Mouse (Mus musculus) lung, postnatal 0 days (tissue): ENCODE measurements around the gene Wdr75. TPM values are rescaled to one million over a fixed set of nuclear protein-coding genes. Genes with fewer than 3 reads are reported as not detected.
A peak's percentile ranks its signal among the peaks of the same experiment; 100 is the strongest.

Experiments used
- ATAC-seq: fragments of 200-750 bp; cut with Nextera tagmentation; 2 replicates; pipeline ENCODE4 v1.8.0; 2017; ENCODE audit warnings: moderate library complexity
- DNase-seq: peaks from one replicate; pipeline ENCODE4 v3.0.0-alpha.2; 2016; ENCODE audit warnings: low spot score
- H3K27ac ChIP-seq: fragments of 300-500 bp; sonication (generic); 2 replicates; pipeline ENCODE4 v1.5.1; 2014; ENCODE audit warnings: antibody characterized with exemption, mild to moderate bottlenecking, low read length, mixed read lengths
- H3K27me3 ChIP-seq: fragments of 300-500 bp; sonication (generic); replicated peaks from 2 replicates; pipeline ENCODE4 v1.6.1; 2014; ENCODE audit warnings: low read length, mixed read lengths; ENCODE audit not compliant: insufficient read depth
- H3K36me3 ChIP-seq: fragments of 300-500 bp; sonication (generic); 2 replicates; pipeline ENCODE4 v1.6.1; 2014; ENCODE audit warnings: low read length, mixed read lengths; ENCODE audit not compliant: insufficient read depth
- H3K4me1 ChIP-seq: fragments of 300-500 bp; sonication (generic); 2 replicates; pipeline ENCODE4 v1.6.1; 2014; ENCODE audit warnings: antibody characterized with exemption, low read depth, low read length, mixed read lengths; ENCODE audit not compliant: insufficient read depth
- H3K4me2 ChIP-seq: fragments of 300-500 bp; sonication (generic); replicated peaks from 2 replicates; pipeline ENCODE4 v1.6.1; 2014; ENCODE audit warnings: low read depth, mild to moderate bottlenecking, low read length, moderate library complexity, mixed read lengths
- H3K4me3 ChIP-seq: fragments of 300-500 bp; sonication (generic); 2 replicates; pipeline ENCODE4 v1.5.1; 2014; ENCODE audit warnings: low read depth, low read length
- H3K9ac ChIP-seq: fragments of 300-500 bp; sonication (generic); replicated peaks from 2 replicates; pipeline ENCODE4 v1.6.1; 2014; ENCODE audit warnings: low read depth, mild to moderate bottlenecking
- H3K9me3 ChIP-seq: fragments of 300-500 bp; sonication (generic); 2 replicates; pipeline ENCODE4 v1.6.1; 2016; ENCODE audit warnings: low read length, mixed read lengths
- CTCF ChIP-seq: IDR thresholded peaks from 2 replicates; pipeline ENCODE4 v1.5.1; 2016; ENCODE audit warnings: antibody characterized with exemption, mild to moderate bottlenecking
- EP300 ChIP-seq: IDR thresholded peaks from 2 replicates; pipeline ENCODE4 v1.6.1; 2016; ENCODE audit warnings: antibody characterized with exemption, mild to moderate bottlenecking, control low read depth
- WGBS: fragments of 180-500 bp; shearing (Covaris S2); extraction: QIAGEN DNeasy Blood & Tissue Kit; methylation state at CpG from one replicate; pipeline ENCODE4 v1.1.7; 2014; 5-methylcytosine and 5-hydroxymethylcytosine counted together
- polyA plus RNA-seq: library from polyadenylated mRNA; unstranded; fragments of >200 nt; fragmentation: Nextera tagmentation; extraction: Ambion mirVana; gene quantifications from 2 replicates; pipeline ENCODE4 v1.2.1, GENCODE M21; 2015

Wdr75 gene
- polyA plus RNA-seq, 1 experiment from 2014 or later = 29.3 TPM

DNA sequence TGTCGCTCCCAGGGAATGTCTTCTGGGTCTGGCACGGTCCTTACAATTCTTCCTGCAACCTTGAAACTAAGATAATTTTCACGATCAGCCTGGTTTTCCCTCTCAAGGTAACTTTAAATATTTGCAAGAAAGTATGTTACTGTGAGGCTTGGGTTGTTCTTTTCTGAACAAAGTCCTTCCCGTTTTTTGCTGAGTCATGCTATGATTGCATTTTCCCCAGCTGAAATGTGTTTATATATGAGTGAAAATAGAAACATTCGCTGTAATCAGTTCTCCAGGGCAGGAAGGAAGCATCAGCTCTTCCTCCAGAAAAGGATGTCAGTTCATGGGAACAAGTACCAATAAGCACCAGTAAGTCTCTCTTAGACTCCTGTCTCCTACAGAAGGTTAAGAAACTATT is 65.4 kb downstream of the Wdr75 start:
- H3K9ac ChIP-seq = no peak overlapping the region
- no peaks in the 10 kb centered on the region for H3K9me3 ChIP-seq
- peak; percentile 55 for DNase-seq
- H3K36me3 ChIP-seq = no peaks in the 10 kb centered on the region
- 0 out of 2 replicates have a peak overlapping the region, but pooled peaks have one; percentile 1 for H3K27ac ChIP-seq
- 17% methylated on average over 5 of the region's 5 CpGs for WGBS
- ATAC-seq = peak; percentile 62
- no peak overlapping the region for H3K4me3 ChIP-seq
- peaks cover 13% of the 10 kb centered on the region; the same call in 1 of the 2 replicates for H3K27me3 ChIP-seq
- 0 out of 2 replicates have a peak overlapping the region, but pooled peaks have one; percentile 27 for H3K4me2 ChIP-seq
- peak; percentile 73 for TF ChIP-seq EP300
- no peak for TF ChIP-seq CTCF
- peaks cover 7% of the 10 kb centered on the region; the same call in 1 of the 2 replicates for H3K4me1 ChIP-seq

DNA sequence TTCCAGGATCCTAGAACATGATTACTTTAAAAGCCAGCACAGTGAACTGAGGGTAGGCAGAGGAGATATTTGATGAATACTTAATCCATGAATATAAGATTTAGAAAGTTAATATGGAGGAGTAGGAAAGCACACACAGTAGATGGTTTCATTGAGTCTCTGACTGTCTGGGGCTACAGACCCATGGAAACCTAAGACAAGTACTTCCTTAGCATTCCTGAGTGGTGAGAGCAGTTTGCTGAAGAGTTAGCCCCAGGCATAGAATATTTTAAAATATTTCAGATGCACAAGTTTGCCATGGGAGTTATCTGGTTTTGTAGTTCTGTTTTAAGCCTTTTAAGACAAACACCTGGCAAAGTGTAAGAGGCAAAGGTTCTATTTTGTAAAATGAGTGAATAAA is 66.2 kb downstream of the Wdr75 start:
- TF ChIP-seq EP300 (no peak), CTCF (no peak)
- DNase-seq (no peak), ATAC-seq (no peak)
- no peak overlapping the region for H3K4me3 ChIP-seq
- no peaks in the 10 kb centered on the region for H3K36me3 ChIP-seq
- H3K9me3 ChIP-seq = no peaks in the 10 kb centered on the region
- H3K4me2 ChIP-seq = no peak overlapping the region
- H3K4me1 ChIP-seq = peaks cover 12% of the 10 kb centered on the region; the same call in 1 of the 2 replicates
- no peak overlapping the region for H3K9ac ChIP-seq
- H3K27me3 ChIP-seq = peaks cover 13% of the 10 kb centered on the region; the same call in 1 of the 2 replicates
- no peak overlapping the region for H3K27ac ChIP-seq

DNA sequence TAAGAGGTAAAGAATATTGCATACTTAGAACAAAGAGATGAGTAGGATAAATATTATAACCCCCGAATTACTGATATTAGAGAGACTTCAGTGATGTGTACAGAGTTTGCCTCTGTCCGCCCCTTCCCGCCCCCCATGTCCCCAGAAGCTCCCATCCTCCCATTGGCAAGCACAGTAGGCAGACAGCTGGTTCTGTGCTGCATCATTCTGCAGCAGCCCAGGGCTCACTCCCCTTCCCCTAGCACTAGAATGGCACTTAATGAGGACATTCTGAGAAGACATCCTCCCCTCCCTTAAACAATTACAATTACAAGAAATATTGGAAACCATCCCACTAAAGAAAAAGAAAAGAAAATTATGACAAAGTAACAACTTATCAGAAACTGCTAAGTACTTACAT is 68.7 kb downstream of the Wdr75 start:
- Histone ChIP-seq H3K27me3 (peaks cover 21% of the 10 kb centered on the region; the same call in 1 of the 2 replicates), H3K4me2 (no peak overlapping the region), H3K36me3 (no peaks in the 10 kb centered on the region), H3K4me3 (no peak overlapping the region), H3K9me3 (no peaks in the 10 kb centered on the region), H3K4me1 (peaks cover 15% of the 10 kb centered on the region; the same call in 1 of the 2 replicates), H3K9ac (no peak overlapping the region), H3K27ac (no peak overlapping the region)
- no peak for DNase-seq
- TF ChIP-seq EP300 (no peak), CTCF (no peak)
- 97% methylated on average over 3 of the region's 3 CpGs for WGBS
- no peak for ATAC-seq

- ATAC-seq (peak; percentile 47), DNase-seq (peak; percentile 57)
- Histone ChIP-seq H3K36me3 (no peaks in the 10 kb centered on the region), H3K27me3 (peaks cover 21% of the 10 kb centered on the region; the same call in 1 of the 2 replicates), H3K9me3 (no peaks in the 10 kb centered on the region), H3K4me1 (peaks cover 15% of the 10 kb centered on the region; the same call in 1 of the 2 replicates), H3K9ac (no peak overlapping the region), H3K4me3 (no peak overlapping the region), H3K4me2 (no peak overlapping the region), H3K27ac (no peak overlapping the region)
- 15% methylated on average over 4 of the region's 4 CpGs for WGBS
- TF ChIP-seq CTCF (no peak), EP300 (no peak)
These were observed 69.6 kb downstream of the Wdr75 start for GRCm38 (mm10) chr1:45864564-45865014.

DNA sequence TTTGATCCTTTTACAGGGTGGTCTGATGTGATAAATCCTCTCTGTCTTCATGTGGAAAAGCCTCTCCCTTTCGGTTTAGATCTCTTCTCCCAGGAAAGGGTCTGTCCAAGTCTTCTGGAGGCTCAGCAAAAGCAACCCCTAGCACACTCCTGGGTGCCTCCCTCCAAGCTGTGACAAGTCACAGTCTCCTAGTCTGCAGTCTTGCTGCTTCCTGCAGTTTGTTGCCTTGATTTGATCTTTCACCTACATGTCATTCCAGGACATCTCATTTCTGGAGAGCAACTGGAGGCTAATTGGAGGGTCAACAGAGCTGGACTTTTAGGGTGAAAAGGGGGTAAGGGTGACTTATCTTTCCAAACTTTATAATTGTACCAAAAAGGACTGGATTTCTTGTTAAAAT is 70.3 kb downstream of the Wdr75 start:
- Histone ChIP-seq H3K4me3 (no peak overlapping the region), H3K9me3 (no peaks in the 10 kb centered on the region), H3K27ac (no peak overlapping the region), H3K4me1 (peaks cover 12% of the 10 kb centered on the region; the same call in 1 of the 2 replicates), H3K27me3 (peaks cover 21% of the 10 kb centered on the region; the same call in 1 of the 2 replicates), H3K9ac (no peak overlapping the region), H3K4me2 (no peak overlapping the region), H3K36me3 (no peaks in the 10 kb centered on the region)
- no peak for DNase-seq
- TF ChIP-seq CTCF (no peak), EP300 (no peak)
- ATAC-seq = no peak
- WGBS = 28% methylated on average over 1 of the region's 1 CpGs

GRCm38 (mm10) chr1:45865727-45866126 is 70.8 kb downstream of the Wdr75 start:
- H3K9ac ChIP-seq = no peak overlapping the region
- TF ChIP-seq CTCF (no peak), EP300 (no peak)
- H3K27ac ChIP-seq = no peak overlapping the region
- H3K36me3 ChIP-seq = no peaks in the 10 kb centered on the region
- H3K4me1 ChIP-seq = peaks cover 12% of the 10 kb centered on the region; the same call in 1 of the 2 replicates
- WGBS = 34% methylated on average over 5 of the region's 5 CpGs
- H3K4me3 ChIP-seq = no peak overlapping the region
- peak; percentile 25; the same call in 1 of the 2 replicates for ATAC-seq
- H3K4me2 ChIP-seq = no peak overlapping the region
- H3K9me3 ChIP-seq = no peaks in the 10 kb centered on the region
- H3K27me3 ChIP-seq = peaks cover 21% of the 10 kb centered on the region; the same call in 1 of the 2 replicates
- DNase-seq = peak; percentile 17
